Mouse (Mus musculus) MN1 (cell line): ENCODE measurements at regions not wholly inside any gene's neighbourhood (a gene's known extent, or its start where the extent isn't known, plus 50 kb on each side); places are given as distances from the start of the nearest gene placed in this dataset.

ENCODE experiments used
- DNase-seq: peaks from one replicate; pipeline ENCODE4 v3.0.0-alpha.2; 2016; ENCODE audit warnings: low spot score

DNA sequence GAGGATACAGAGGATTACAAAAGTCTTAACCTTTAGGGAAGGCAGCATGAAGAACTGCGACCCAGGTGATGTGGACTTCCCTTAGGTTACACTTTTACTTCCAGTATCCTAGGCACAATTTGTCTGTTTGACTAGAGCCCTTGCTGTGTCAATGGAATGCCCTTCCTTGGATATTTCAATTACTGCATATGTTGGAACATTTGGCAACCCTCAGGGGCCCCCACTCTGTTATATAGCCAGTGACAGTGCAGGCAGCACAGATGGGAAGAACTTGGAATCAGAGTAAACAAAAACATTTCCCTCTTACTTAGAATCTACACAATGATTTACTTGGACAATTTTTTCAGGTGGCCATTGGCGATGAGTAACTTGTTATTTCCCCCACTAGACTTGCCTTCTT is 82.4 kb downstream of the Izumo3 start:
- DNase-seq: no peak

- DNase-seq: no peak
Observed at GRCm38 (mm10) chr4:92060973-92061372, 86.1 kb downstream of the Izumo3 start.

DNA sequence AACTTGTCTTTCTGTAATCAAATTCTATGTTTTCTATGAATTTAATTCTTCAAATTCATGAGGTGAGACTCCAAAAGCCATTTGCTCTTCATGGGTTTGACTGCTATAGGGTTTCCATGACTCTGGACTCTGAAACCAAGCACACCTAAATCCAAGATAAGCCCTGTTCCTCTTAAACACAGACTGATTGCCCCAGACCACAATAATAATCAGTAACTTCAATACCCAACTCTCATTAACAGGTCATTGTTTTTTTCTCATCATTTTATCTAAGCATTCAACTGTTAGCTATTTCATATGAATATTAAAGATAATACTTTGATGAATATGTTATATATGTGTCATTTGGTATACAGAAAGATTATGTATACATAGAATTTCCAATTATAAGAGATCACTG is 92.1 kb downstream of the Izumo3 start:
- no peak for DNase-seq

DNA sequence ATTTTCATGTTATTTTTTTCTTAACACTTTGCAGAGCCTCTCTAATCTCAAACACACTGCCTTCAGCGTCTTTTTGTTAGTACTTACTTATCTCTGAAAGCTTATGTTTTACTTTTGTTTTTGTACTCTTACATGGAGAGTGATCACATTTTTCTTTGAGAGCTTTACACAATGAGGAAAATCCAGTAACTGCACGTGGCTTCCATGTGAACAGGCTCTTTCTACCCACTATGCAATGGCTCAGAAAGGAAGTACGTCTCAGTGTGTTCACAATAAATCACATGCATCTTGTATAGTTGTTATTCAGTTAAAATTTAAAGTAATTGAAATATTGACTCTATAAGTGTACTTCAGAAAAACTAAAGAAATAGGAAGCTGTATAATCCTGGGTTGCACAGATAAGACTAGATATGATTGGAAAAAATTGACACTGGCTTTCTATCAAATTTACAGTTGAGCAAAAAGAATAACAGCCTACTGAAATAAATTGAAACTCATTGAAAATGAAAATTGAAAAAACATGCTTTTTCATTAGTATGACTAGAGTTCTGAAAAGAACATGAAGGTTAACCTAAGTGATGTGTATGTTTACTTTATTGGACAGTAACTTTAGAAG is 122.4 kb downstream of the Izumo3 start:
- no peak for DNase-seq

DNA sequence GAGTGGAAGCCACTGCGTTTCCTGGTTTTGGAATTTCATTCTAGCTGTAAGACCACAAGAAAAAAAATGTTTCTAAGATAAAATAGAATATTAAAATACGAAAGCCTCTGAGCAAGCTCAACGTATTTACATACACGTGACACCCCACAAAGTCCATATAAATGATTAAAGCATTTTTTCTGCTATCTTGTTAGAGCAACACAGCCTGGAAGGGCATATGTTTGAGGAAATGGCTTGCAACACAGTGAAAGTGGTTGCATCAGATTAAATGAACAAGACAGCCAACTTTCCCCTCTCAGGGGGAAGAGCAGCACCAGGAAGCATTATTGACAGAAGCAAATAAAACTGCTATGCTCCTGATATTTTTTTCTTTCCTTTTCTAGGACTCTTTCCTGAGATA is 146.8 kb downstream of the Izumo3 start:
- peak; percentile 18 for DNase-seq

DNA sequence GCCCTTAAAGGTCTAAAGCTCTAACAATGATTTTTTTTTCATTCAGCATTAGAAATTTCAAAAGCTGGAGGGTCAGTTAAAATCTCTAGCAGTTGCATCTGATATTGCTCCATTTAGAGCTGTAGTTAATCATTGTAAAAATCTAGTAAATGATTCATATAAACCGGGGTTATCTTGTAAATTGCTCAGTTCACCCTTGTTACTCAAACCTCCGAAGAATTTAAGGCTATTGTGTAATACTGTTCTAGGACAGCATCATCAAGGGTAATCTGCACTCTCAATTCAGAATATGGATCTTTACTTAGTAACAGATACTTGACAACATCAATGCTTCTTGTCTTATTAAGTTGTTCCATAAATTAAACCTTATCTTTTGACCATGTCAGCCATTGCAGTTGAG is 157.7 kb downstream of the Izumo3 start:
- DNase-seq: no peak
